ENCODE assay signal across 8 mouse cellular contexts in genomic region chr11:103381956-103382613, GRCm38 (mm10). TPM values are rescaled to one million over a fixed set of nuclear protein-coding genes. Genes with fewer than 3 reads are reported as not detected.
DNase-seq lines count a peak whose midpoint lies in the region; ATAC-seq lines count a peak whose summit lies in the region.

No protein-coding gene starts in this region.

- H3K4me3 ChIP-seq in heart, embryonic 10.5 days: no peak overlapping the region; the same call in 1 of the 2 replicates

- H3K4me1 ChIP-seq in heart, embryonic 10.5 days: peaks cover 36% of the 10 kb centered on the region

- peak overlapping the region; percentile 79 for H3K27ac ChIP-seq in heart, embryonic 10.5 days

- WGBS in heart, embryonic 10.5 days: 35% methylated on average over 5 of the region's 5 CpGs

- peaks cover 22% of the 10 kb centered on the region; the same call in 1 of the 2 replicates for H3K36me3 ChIP-seq in heart, embryonic 10.5 days

- H3K27me3 ChIP-seq in heart, embryonic 10.5 days (ENCODE audit: insufficient read depth, poor library complexity, severe bottlenecking): no peaks in the 10 kb centered on the region

- peak; percentile 95 for ATAC-seq in monocyte, adult 5-6 weeks (replicated peaks; ENCODE audit: insufficient number of reproducible peaks, low FRiP score, low TSS enrichment, poor library complexity, severe bottlenecking)

- no peaks in the 10 kb centered on the region for H3K9me3 ChIP-seq in heart, embryonic 10.5 days

- DNase-seq in left cerebral cortex, adult 18-20 months (ENCODE audit: low spot score in 2 of 2): peak; percentile 48 to 51
- DNase-seq in left cerebral cortex, adult 11 months (ENCODE audit: low spot score): no peak
- DNase-seq in adrenal gland, adult 18-20 months (ENCODE audit: low spot score in 2 of 2): peak; percentile 50 to 61
- DNase-seq in heart, embryonic 10.5 days (ENCODE audit: low spot score): no peak
- peak; percentile 78 for DNase-seq in kidney, postnatal 14 days
- DNase-seq in retina, embryonic 14.5 days (ENCODE audit: low spot score): no peak
- DNase-seq in cerebellum, postnatal 36 days: no peak

RNA-seq across cellular contexts. Expression of gene Arhgap27, which starts 18.6 kb away (rescaled TPM):
- 10 to 100 TPM; 11.9 to 15.1 TPM for total RNA-seq in left cerebral cortex, adult 18-20 months (2021)
- total RNA-seq in adrenal gland, adult 18-20 months (2021): 10 to 100 TPM; 12.4 to 13.1 TPM
- polyA plus RNA-seq in heart, embryonic 10.5 days (2016; fragmentation: Nextera tagmentation; extraction: Ambion mirVana): 5.7 and 6.0 TPM in 2 replicates
- total RNA-seq in monocyte, adult 5-6 weeks (2017): 59.2 to 68.0 TPM (median 67.2 TPM) in 3 replicates

RNA-seq across cellular contexts. Expression of gene Plekhm1, which starts 30.4 kb away (rescaled TPM):
- 10 to 100 TPM; 18.2 to 18.8 TPM for total RNA-seq in left cerebral cortex, adult 18-20 months (2021)
- total RNA-seq in adrenal gland, adult 18-20 months (2021): 10 to 100 TPM; 21.3 to 22.2 TPM
- polyA plus RNA-seq in heart, embryonic 10.5 days (2016; fragmentation: Nextera tagmentation; extraction: Ambion mirVana): 6.7 and 6.9 TPM in 2 replicates
- 8.9 to 19.9 TPM (median 12.6 TPM) in 3 replicates for total RNA-seq in monocyte, adult 5-6 weeks (2017)

Comparison
In these comparisons a context has a peak if more than half of its experiments do, and no peak if none do; other contexts are left out.
1. DNase-seq: peak in left cerebral cortex, adult 18-20 months (2 of 2), adrenal gland, adult 18-20 months (2 of 2) and kidney, postnatal 14 days (single experiment); none in left cerebral cortex, adult 11 months (single experiment), heart, embryonic 10.5 days (single experiment), retina, embryonic 14.5 days (single experiment) and cerebellum, postnatal 36 days (0 of 2).